Mouse (Mus musculus): Measurements from ENCODE around the gene 9130213A22Rik.

DNA sequence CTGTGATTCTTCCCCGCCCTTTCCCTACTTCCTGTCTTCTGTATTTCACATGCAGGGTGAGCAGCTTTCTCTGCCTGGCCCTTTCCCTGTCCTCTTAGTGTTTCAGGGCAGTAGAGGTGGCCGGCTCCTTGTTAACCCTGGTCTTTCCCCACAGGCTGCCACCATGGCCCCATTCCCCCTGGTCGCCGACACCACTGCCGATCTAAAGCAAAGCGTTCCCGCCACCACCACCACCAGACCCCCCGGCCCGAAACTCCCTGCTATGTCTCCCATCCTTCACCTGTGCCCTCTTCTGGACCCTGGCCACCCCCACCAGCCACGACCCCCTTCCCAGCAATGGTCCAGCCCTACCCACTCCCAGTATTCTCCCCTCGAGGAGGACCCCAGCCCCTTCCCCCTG is 16.1 kb downstream of the 9130213A22Rik start:
- TF ChIP-seq MEF2A (IDR thresholded peaks at IDR 0.05; ENCODE audit: extremely low read depth, insufficient replicate concordance, low read depth, low read length, poor library complexity, severe bottlenecking) (no peak), CTCF (IDR thresholded peaks at IDR 0.05 in 2 of 3, conservative IDR thresholded peaks at IDR 0.05 in 1 of 3; ENCODE audit: control insufficient read depth in 1 of 3, insufficient read depth in 1 of 3, low read depth in 2 of 3, low read length in 3 of 3, poor library complexity in 1 of 3, severe bottlenecking in 1 of 3) (no peak), ZMIZ1 (IDR thresholded peaks at IDR 0.05; ENCODE audit: low read depth, low read length) (no peak), ZNF384 (IDR thresholded peaks at IDR 0.05; ENCODE audit: low read depth, low read length) (no peak), POLR2A (IDR thresholded peaks at IDR 0.05; ENCODE audit: control insufficient read depth in 1 of 2, insufficient read depth in 1 of 2, low read depth in 1 of 2, low read length in 2 of 2, poor library complexity in 1 of 2) (no peak), EP300 (IDR thresholded peaks at IDR 0.05; ENCODE audit: low read depth in 1 of 2, low read length in 2 of 2) (no peak), ETS1 (IDR thresholded peaks at IDR 0.05; ENCODE audit: low read depth, low read length) (no peak), TCF12 (IDR thresholded peaks at IDR 0.05; ENCODE audit: low read depth, low read length) (no peak)

Data from MEL (cell line).